Mouse (Mus musculus): ENCODE data around the gene 9930104L06Rik.

The 9930104L06Rik gene

DNA sequence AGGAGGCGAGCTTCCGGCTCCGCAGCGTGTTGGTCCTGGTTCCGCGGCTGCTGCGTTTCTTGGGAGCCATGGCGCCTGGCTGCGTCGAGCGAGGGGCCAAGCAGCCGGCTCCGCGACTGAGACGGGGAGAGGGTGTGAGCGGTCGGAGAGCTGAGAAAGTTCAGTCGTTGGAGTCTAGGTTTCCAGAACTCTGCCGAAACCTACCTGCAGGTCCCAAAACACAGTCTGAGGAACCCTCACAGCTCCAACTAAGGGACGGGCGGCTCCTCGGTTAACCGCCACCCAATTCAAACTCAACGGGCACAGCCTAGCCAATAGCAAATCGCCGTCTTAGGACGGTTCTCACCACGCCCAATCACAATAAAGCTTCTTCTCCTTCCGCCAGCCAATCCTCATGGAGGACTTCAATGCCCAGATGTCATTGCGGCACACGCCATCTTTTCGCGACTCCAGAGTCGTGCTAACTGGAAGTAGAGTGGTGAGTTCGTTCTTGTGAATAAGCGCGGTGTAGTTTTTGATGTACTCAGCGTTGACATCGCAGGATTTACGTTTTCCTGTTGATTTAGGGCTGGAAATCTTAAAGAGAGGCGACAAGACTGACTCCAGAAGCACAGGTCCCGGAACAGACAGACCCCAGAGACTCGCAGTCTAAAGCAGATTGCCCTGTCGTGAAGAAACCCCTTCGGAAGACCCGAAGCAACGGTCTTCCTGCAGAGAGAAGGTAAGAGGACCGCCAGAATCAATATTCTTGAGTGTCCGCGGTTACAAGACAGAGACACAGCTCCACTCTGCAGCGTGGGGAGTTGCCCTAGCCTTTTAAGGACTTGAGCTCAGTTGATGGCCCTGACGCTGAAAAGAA is at the start of gene 9930104L06Rik:
Gene 9930104L06Rik, plus strand, starts transcription at position 436 of the 859 bp plus-strand sequence.
- in situ Hi-C loops (cut with MboI, MseI) = loop anchor here (5.0 kb wide), 1 partner anchor 235 kb away; the partner anchor contains the start of gene Fhl3

DNA sequence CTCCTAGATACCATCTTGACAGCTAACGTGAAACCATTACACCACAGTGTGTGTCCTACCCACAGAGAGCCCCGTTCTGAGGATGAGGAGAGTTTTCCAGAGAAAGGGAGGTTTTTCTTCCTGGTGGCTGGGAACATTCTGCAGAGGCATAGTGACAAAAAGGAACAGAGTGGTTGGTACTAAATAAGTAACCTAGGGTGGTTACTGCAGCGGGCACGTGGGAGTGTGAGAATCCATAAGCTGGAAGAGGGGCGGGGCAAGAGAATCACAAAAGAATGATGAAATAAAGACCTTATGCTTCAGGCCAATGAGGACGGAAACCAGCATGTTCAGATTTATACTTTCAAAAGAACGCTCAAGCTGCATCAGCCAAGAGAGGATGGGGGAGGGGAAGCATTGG is 48.1 kb upstream of the 9930104L06Rik start:
- in situ Hi-C loops (cut with MboI, MseI) = no loop called here

DNA sequence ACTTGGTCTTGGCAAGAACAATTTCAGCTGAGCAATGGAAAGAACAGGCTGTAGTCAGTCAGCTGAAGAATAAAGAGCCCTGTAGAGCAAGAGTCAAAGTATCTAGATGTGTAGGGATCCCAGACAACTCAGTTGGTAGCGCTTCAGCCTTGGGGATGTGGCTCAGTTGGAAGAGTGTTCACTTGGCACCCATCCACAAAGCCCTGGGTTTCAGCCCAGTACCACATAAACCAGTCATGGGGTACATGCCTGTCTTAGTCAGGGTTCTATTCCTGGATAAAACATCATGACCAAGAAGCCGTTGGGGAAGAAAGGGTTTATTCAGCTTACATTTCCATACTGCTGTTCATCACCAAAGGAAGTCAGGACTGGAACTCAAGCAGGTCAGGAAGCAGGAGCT is 46.9 kb upstream of the 9930104L06Rik start:
- in situ Hi-C loops (cut with MboI, MseI) = no loop called here

DNA sequence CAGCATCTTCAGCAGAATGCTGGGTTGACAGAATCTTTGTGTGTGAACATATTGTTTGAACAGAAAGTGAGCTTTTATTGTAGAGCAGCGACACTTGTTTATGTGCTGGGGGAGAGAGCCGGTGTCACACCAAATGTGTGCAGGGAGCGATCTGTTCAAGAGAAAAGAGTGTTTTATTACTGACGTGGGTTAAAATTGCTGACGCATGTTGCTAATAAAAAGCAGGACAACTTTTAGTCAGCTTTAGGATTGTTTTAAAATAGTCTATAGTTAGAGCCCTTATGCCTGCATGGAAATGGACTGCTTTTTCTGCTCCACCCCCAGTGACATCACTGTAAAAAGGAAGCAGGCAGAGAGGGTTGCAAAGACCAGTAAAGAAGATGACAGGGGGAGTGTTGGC is 46.0 kb upstream of the 9930104L06Rik start:
- in situ Hi-C loops (cut with MboI, MseI) = no loop called here

DNA sequence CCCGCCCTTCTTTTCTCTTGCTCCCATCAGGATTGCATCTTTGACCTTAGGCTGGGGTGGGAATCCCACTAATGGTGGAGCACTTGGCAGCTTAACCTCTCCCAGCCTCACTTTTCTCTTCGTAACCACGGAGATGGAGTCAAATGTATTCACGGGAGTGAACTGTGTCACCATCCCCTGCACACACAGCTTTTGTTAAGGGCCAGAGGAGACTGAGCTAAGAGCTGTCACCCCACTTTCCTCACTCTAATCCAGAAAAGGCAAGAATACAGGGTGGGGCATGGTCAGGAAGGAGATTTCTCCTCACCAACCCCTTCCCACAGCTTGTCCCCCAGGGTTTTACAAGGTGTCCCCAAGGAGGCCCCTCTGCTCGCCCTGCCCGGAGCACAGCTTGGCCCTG is 43.1 kb upstream of the 9930104L06Rik start:
- in situ Hi-C loops (cut with MboI, MseI) = no loop called here

DNA sequence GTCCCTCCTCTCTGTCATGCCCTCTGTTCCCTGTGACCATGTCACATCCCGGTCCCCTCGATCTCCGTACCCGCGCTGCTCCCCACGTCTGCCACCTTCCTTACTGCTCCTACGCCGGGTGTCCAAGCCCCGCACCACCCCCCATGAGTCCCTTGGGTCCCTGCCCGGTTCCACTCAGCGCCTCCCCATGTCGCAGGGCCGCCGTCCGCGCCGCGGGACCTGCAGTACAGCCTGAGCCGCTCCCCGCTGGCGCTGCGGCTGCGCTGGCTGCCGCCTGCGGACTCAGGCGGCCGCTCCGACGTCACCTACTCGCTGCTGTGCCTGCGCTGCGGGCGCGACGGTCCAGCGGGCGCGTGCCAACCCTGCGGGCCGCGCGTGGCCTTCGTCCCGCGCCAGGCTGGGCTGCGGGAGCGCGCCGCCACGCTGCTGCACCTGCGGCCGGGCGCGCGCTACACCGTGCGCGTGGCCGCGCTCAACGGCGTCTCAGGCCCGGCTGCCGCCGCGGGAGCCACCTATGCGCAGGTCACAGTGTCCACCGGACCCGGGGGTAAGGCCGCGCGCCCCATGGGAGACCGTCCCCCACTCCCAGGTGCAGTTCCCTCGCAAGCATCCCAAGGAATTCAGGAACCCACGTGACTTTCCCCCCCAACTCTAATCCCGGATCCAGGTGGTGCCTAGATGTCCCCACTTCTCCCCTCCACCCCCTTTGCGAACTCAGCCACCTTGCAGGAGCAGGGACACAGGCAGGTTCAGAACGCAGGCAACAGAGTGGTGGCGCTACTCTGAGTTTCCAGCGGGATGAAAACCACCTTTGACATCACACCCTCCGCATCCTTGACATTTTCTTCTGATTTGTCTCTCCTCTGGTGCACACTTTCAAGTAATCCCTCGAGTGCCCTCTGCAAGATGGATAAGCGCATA is 42.1 kb upstream of the 9930104L06Rik start:
- in situ Hi-C loops (cut with MboI, MseI) = no loop called here

DNA sequence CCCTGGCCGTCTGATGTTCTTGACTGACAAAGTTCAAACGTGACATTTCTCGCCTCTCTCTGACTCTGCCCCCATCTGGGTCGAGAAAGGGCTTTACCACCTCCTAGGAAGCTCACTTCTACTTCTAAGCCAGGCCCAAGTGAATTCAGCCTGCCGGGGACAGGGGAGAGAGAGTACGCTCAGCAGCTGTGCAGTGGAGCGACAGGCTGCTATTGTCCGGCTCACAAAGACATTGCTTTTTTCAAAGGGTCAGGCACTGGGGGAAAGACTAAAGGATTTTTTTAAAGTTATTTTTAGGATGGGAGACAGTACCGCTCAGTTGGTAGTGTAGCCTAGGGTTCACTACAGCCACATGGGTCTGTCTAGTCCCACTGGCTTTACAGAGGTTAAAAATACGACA is 38.4 kb upstream of the 9930104L06Rik start:
- in situ Hi-C loops (cut with MboI, MseI) = no loop called here

DNA sequence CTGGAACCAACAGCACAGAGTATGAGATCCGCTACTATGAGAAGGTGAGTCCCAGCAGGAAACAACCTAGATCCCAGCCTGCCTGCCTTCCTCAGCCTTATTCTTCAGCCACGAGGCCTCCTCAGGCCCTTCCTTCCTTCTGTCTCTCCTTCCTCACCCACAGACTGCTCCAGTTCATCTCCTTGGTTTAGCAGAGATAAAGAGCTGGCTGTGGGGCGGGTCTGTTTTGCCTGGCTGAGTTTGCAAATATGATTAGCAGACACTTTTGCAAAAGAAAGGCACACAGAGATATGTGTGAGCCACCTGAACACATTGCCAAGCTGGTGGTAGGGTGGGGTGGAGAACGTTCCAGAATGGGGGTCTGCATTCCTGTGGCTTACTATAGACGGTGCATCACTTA is 36.9 kb upstream of the 9930104L06Rik start:
- in situ Hi-C loops (cut with MboI, MseI) = loop anchor here (5.0 kb wide), 2 partner anchors 38 to 52 kb away; partner anchors contain the start of gene Maneal

DNA sequence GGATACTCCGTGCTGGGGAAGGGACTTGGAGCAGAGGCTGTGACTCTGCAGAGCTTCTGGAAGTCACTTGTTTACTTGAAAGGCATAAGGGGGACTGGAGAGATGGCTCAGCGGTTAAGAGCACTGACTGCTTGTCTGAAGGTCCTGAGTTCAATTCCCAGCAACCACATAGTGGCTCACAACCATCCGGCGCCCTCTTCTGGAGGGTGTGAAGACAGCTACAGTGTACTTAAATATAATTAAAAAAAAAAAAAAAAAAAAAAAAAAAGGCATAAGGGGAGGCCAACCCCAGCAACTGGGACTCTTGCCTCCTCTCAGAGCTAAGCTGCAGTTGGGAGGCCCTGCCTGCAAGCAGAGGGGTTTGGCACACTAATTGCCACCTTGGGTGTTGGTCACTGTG is 31.4 kb upstream of the 9930104L06Rik start:
- in situ Hi-C loops (cut with MboI, MseI) = no loop called here

DNA sequence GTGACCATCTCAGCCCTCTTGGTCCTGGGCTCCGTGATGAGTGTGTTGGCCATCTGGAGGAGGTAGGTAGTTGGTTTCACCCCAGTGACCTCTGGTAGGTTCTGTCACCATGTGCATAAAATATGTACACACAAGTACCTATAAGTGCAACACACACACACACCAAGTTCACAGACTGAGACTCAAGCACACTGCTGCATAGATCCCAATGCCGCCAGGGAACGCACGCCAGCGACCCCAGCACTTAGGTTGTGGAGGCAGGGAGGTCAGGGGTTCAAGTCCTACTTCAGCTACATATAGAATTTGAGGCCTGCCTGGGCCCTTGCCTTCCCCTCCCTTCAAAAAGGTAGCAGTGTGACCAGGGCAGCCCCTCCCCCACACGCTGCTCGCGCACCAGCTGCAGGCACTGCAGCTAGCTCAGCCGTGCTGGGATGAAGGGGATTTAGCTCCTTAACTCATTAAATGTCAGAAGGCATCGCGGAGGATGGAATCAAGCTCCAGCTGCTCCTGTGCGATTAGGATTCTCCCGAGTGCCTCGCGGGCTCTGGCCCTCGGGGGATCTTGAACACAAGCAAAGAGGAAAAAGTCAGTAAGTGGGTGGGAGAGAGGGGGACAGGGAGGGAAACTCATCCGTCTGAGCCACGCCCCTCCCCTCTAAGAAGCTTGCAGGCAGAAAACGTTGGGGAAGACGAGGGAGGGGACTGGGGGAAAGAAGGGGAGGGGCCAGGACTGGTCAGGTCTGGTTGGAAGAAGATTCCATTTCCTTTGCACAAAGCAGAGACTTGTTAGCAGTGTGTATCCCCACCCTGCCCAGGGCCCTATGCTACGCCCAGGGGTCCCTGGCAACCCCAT is 30.7 kb upstream of the 9930104L06Rik start:
- in situ Hi-C loops (cut with MboI, MseI) = no loop called here

DNA sequence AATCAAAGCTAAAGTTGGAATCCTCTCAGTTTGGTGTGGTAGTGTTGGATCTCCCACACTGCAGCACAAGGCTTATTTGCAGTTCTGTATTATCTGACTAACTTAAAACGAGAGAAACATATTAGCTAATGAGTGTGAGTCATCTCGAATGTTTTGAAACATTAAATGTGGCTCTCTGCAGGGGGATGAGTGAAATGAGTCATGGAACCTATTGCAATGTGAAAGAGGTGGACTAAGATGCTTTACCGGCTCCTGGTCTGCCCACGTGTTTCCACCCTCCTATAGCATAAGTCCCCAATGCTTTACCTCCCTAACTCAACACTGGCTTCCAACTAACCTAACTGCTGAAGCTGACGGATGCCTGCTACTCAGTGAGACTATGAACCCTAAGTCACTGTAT is 8.7 kb upstream of the 9930104L06Rik start:
- in situ Hi-C loops (cut with MboI, MseI) = no loop called here

DNA sequence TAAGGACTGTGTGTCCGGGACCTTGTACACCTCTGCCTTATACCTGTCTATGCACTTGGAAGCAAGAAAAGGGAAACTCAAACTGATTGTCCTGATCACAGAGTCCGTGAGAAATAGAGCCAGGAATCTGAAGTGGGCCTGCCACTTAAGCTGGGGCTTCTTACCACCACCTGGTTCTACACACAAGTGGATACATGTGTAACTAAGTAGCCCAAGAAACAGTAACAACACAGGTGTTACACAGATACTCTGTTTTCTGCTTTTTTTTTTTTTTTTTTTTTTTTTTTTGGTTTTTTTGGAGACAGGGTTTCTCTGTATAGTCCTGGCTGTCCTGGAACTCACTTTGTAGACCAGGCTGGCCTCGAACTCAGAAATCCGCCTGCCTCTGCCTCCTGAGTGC is 2.4 kb downstream of the 9930104L06Rik start, which contains the start of gene Cdca8:
Gene Cdca8, minus strand, starts transcription at position 101 of the 400 bp plus-strand sequence.
- in situ Hi-C loops (cut with MboI, MseI) = loop anchor here (5.0 kb wide), 1 partner anchor 237 kb away; the partner anchor contains the start of gene Fhl3

DNA sequence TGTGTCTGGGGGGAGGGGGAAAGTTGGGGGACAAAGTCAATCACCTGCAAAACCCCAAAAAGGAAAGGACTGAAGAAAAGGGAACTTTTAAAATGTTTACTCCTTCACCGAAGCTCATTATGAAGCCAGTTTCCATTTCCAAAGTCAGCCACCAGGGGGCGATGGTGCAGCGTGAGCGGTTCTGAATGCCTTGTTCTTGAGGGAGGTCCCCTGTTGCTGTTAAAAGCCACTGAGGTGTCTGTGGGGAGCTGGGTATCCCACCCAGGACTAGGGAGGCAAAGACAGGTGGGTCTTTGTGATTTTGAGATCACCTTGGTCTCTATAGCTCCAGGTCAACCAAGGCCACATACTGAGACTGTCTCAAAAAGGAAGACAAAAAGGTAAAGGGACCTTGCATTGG is 6.2 kb downstream of the 9930104L06Rik start:
- in situ Hi-C loops (cut with MboI, MseI) = no loop called here

DNA sequence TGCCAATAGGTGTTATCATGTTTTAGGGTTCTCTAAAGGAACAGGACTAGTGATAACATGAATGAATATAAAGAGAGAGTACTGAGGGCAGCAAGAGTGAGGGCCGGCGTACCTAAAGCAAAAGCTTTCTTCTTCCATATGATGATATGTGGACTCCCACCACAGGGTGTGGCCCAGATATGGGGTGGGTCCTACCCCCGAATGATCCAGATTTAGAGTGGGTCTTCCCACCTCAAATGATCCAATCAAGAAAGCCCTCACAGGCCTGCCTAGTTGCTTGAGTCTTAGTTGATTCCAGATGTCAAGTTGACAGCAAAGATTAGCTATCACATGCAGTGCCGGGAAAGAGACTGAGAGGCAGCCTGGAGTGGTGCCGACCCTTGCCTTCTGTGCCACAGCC is 6.9 kb downstream of the 9930104L06Rik start:
- in situ Hi-C loops (cut with MboI, MseI) = no loop called here

DNA sequence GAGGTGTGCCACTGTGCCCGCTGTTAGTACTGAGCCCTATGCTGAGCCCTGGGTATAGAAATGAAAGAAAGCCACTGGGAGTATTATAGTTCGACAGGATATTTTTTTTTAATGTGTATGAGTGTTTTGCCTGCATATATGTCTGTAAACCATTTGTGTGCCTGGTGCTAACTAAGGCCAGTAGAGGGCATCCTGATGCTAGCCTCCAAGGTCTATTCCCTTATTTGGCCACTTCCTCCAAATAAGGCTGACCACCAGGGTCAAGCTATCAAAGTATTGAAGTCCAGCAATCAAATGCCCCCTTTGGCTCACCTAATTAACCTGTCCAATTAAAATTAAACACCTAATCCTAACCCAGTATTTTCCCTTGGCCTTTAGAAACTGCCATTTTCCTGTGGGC is 8.1 kb downstream of the 9930104L06Rik start:
- in situ Hi-C loops (cut with MboI, MseI) = no loop called here

DNA sequence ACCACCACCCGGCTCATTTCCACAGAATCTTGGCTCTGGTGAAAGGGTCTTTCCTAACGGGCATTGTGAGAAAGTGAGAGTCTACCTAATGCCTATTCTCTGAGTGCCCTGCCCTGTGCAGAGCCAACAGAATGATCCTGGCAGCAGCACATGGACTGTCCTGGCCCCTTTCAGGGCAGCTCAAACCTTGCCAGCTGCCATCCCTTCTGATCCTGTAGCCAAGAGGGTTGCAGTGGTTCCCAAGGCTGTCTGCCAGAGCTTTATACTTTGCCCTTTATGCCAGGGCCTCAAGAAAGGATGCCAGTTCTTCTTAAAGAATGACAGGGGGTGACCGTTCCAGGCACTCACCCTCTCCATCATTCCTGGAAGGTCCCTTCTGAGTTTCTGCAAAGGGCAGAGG is 12.6 kb downstream of the 9930104L06Rik start:
- in situ Hi-C loops (cut with MboI, MseI) = no loop called here

DNA sequence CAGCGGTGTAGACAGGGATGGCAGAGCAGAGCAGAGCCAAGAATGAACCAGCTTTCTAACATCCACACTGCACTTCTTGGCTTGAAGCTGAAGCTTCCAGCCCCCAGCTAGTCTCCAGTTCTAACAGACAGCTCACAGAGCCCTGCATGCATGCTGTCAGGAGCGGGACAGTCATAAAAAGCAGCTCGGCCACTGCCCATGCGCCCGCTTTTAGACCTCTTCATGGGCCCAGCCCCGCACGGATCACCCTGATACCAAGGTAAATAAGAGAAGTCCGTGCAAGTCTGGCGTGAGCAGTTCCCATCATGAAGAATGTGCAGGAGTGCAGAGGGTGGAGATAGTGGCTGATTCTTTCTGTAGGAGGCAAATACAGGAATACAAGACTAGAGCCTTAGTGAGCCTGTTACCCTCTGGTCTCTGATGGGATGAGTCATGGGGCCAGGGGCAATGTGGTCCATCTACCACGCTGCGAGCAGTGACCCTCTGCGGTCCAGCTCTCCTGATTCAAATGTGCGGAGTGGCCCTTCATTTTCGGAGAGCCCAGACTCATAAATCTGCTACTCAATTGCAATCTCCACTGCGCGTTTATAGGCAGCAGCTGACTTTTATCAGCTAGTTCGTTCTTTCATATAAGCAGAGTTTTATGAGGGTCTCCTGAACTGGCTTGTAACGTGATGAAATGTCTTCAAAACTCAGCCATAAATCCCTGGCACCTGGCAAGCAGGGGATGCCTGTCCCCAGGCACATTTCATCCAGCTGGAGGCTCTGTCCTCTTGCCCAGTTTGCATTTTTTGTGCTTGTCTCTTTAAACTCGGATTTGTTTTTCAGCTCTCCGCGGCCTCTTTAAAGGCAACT is 13.6 kb downstream of the 9930104L06Rik start:
- in situ Hi-C loops (cut with MboI, MseI) = loop anchor here (5.0 kb wide), 2 partner anchors 48 to 147 kb away; no protein-coding TSS in a partner anchor

DNA sequence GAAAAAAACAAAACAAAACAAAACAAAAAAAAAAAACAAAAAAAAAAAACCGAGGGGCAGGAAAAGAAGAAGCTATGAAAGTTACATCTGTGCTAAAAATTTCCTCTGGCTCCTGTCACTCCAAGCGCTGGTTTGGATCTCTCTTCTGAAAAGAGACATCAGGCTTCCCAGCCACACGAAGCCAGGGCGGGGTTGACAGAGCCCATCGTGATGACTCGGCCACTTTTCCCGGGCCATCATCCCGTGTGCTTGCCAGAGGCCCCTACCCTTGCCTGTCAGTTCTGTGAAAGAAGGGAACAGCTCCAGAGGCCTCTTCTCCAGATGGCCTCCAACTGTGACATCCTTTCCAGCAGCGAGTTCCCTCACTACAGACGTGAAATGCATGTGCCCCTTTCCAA is 14.2 kb downstream of the 9930104L06Rik start:
- in situ Hi-C loops (cut with MboI, MseI) = loop anchor here (5.0 kb wide), 2 partner anchors 49 to 146 kb away; no protein-coding TSS in a partner anchor

DNA sequence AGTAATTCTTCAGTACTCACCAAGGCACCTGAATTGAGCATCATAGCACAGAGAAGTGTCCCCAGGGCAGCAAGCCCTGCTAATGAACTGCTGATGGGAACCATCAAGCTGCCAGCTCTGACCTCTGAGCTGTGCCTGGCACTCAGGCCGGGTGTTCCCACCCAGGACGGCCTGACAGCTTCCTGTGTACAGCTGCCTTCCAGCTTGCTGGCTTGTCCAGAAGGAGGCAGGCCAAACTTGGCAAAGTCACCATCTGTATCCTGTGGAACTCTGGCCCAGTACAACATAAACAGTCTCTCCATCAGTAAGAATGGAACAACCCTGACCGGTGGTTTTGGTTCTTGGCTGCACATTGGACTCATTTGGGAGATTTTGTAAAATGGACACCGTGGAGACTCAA is 16.7 kb downstream of the 9930104L06Rik start:
- in situ Hi-C loops (cut with MboI, MseI) = loop anchor here (5.0 kb wide), 2 partner anchors 51 to 144 kb away; no protein-coding TSS in a partner anchor

DNA sequence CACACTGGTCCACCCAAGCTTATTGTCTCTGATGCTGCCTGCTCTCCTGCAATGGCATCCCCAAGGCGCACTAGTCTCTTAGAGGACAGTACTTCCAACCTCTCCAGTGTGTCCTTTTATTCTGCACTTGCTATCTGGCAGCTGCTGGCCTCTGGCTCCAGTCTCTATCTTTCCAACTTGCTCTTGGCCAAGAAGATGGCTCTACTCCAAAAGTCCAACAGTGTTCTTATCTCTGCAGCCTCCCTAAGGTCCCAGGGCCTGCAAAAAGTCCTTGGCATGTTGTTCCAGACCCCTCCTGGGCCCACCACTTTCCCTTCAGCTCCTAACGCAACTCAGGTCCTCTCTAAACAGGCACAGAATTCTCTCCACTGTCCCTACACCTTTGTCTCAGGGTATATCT is 20.4 kb downstream of the 9930104L06Rik start:
- in situ Hi-C loops (cut with MboI, MseI) = no loop called here

Data from regulatory T cell (primary cell).